Mouse (Mus musculus) CH12.LX (cell line): ENCODE measurements around the gene Ttc30a2. TPM values are rescaled to one million over a fixed set of nuclear protein-coding genes. Genes with fewer than 3 reads are reported as not detected.

ENCODE experiments used
- DNase-seq: peaks from one replicate; pipeline ENCODE4 v3.0.0-alpha.2; 2013; ENCODE audit errors: extremely low read depth
- H3K27ac ChIP-seq: 2 replicates; pipeline ENCODE4 v1.5.1; 2012; ENCODE audit warnings: low read depth, mild to moderate bottlenecking, control low read depth, moderate library complexity; ENCODE audit not compliant: insufficient read depth
- H3K27me3 ChIP-seq: replicated peaks from 2 replicates; pipeline ENCODE3; 2012; ENCODE audit warnings: inconsistent platforms
- H3K36me3 ChIP-seq, 2 experiments: replicated peaks in 1 of 2; 2 replicates each; pipeline versions ENCODE3 to v1.6.1; 2012; ENCODE audit warnings: inconsistent platforms in 1 of 2, low read length in 1 of 2, mild to moderate bottlenecking in 1 of 2, mixed read lengths in 1 of 2, moderate library complexity in 1 of 2; ENCODE audit not compliant: control insufficient read depth in 1 of 2, insufficient read depth in 1 of 2
- H3K4me1 ChIP-seq, 2 experiments: 2 replicates each; pipeline ENCODE4 v1.6.1; 2012; ENCODE audit warnings: inconsistent platforms in 1 of 2, moderate library complexity in 1 of 2; ENCODE audit not compliant: insufficient read depth in 2 of 2, control insufficient read depth in 1 of 2
- H3K4me2 ChIP-seq: 2 replicates; pipeline ENCODE4 v1.6.1; 2012; ENCODE audit warnings: low read depth, mild to moderate bottlenecking, control low read depth; ENCODE audit not compliant: poor library complexity, insufficient read depth, severe bottlenecking
- H3K4me3 ChIP-seq, 3 experiments: fragments of 150-350 bp in 1 of 3; sonication (generic) in 1 of 3; replicated peaks in 1 of 3; 2 replicates each; pipeline versions ENCODE3 to v1.5.1; 2011 to 2012; ENCODE audit warnings: low read depth in 2 of 3, low read length in 2 of 3, mild to moderate bottlenecking in 2 of 3, moderate library complexity in 2 of 3, control low read depth in 1 of 3, improper control_type of control experiment in 1 of 3, inconsistent platforms in 1 of 3, mixed read lengths in 1 of 3; ENCODE audit not compliant: poor library complexity in 1 of 3
- H3K79me2 ChIP-seq: replicated peaks from 2 replicates; pipeline ENCODE4 v1.6.1; 2012; ENCODE audit warnings: mild to moderate bottlenecking, moderate library complexity; ENCODE audit not compliant: control insufficient read depth, poor library complexity, insufficient read depth, severe bottlenecking; ENCODE audit errors: extremely low read depth
- H3K9ac ChIP-seq: 2 replicates; pipeline ENCODE4 v1.6.1; 2012; ENCODE audit warnings: low read depth, mild to moderate bottlenecking, control low read depth, moderate library complexity; ENCODE audit not compliant: insufficient read depth
- H3K9me3 ChIP-seq: replicated peaks from 2 replicates; pipeline ENCODE3; 2012; ENCODE audit warnings: low read length, inconsistent platforms, mixed read lengths
- CHD1 ChIP-seq: IDR thresholded peaks from 2 replicates; pipeline ENCODE4 v1.6.1; 2012; ENCODE audit warnings: low read depth, low read length, improper control_type of control experiment, inconsistent platforms
- CTCF ChIP-seq, 2 experiments: IDR thresholded peaks in 1 of 2; conservative IDR thresholded peaks in 1 of 2; 2 replicates each; pipeline ENCODE4 v1.5.1; 2011 to 2012; ENCODE audit warnings: low read depth in 2 of 2, low read length in 2 of 2, improper control_type of control experiment in 1 of 2, inconsistent platforms in 1 of 2, mild to moderate bottlenecking in 1 of 2, moderate library complexity in 1 of 2
- E2F4 ChIP-seq: IDR thresholded peaks from 2 replicates; pipeline ENCODE4 v1.6.1; 2011; ENCODE audit warnings: low read depth, low read length, improper control_type of control experiment; ENCODE audit not compliant: insufficient replicate concordance
- ELF1 ChIP-seq: IDR thresholded peaks from 2 replicates; pipeline ENCODE4 v1.6.1; 2014; ENCODE audit warnings: low read depth, mild to moderate bottlenecking, inconsistent platforms, low read length, improper control_type of control experiment
- EP300 ChIP-seq: IDR thresholded peaks from 2 replicates; pipeline ENCODE4 v1.6.1; 2011; ENCODE audit warnings: low read length, improper control_type of control experiment
- GABPA ChIP-seq: IDR thresholded peaks from 2 replicates; pipeline ENCODE4 v1.6.1; 2012; ENCODE audit warnings: low read depth, low read length, improper control_type of control experiment, inconsistent platforms; ENCODE audit not compliant: insufficient replicate concordance
- IRF4 ChIP-seq: IDR thresholded peaks from 2 replicates; pipeline ENCODE4 v1.6.1; 2014; ENCODE audit warnings: low read depth, mild to moderate bottlenecking, inconsistent platforms, low read length, improper control_type of control experiment
- MAFK ChIP-seq: IDR thresholded peaks from 2 replicates; pipeline ENCODE4 v1.6.1; 2011; ENCODE audit warnings: low read length, improper control_type of control experiment; ENCODE audit not compliant: insufficient replicate concordance
- MEF2A ChIP-seq: IDR thresholded peaks from 2 replicates; pipeline ENCODE4 v1.6.1; 2014; ENCODE audit warnings: low read depth, mild to moderate bottlenecking, inconsistent platforms, low read length, improper control_type of control experiment, borderline replicate concordance
- MXI1 ChIP-seq: IDR thresholded peaks from 2 replicates; pipeline ENCODE4 v1.6.1; 2011; ENCODE audit warnings: mild to moderate bottlenecking, low read depth, low read length, improper control_type of control experiment
- MYC ChIP-seq: IDR thresholded peaks from 2 replicates; pipeline ENCODE4 v1.6.1; 2011; ENCODE audit warnings: low read depth, mild to moderate bottlenecking, improper control_type of control experiment, low read length
- POLR2A ChIP-seq: IDR thresholded peaks from 2 replicates; pipeline ENCODE4 v1.6.1; 2011; ENCODE audit warnings: low read depth, mild to moderate bottlenecking, improper control_type of control experiment, low read length
- RAD21 ChIP-seq: IDR thresholded peaks from 2 replicates; pipeline ENCODE4 v1.6.1; 2011; ENCODE audit warnings: low read depth, mild to moderate bottlenecking, low read length, improper control_type of control experiment, moderate library complexity
- SMC3 ChIP-seq: IDR thresholded peaks from 2 replicates; pipeline ENCODE4 v1.6.1; 2011; ENCODE audit warnings: low read depth, low read length, improper control_type of control experiment
- TCF12 ChIP-seq: IDR thresholded peaks from 2 replicates; pipeline ENCODE4 v1.6.1; 2014; ENCODE audit warnings: low read depth, mild to moderate bottlenecking, inconsistent platforms, low read length, improper control_type of control experiment
- USF1 ChIP-seq: IDR thresholded peaks from 2 replicates; pipeline ENCODE4 v1.6.1; 2014; ENCODE audit warnings: low read depth, mild to moderate bottlenecking, inconsistent platforms, low read length, improper control_type of control experiment
- USF2 ChIP-seq: conservative IDR thresholded peaks from 2 replicates; pipeline ENCODE4 v1.6.1; 2011; ENCODE audit warnings: low read depth, low read length, improper control_type of control experiment
- dilution Hi-C: fragments of 300-500 bp; cut with MboI; formaldehyde crosslinking; loops from 2 replicates; pipeline ENCODE4 v1.14.3; 2020; ENCODE audit warnings: low sequenced_read_pairs; ENCODE audit not compliant: extremely low pct_unique_long_range_greater_than_20kb, extremely low pct_ligation_motif_present
- in situ Hi-C: fragments of 300-500 bp; cut with MboI; formaldehyde crosslinking; loops from 3 replicates; pipeline ENCODE4 v1.14.3; 2019; ENCODE audit warnings: low sequenced_read_pairs, low pct_ligation_motif_present, low pct_unique_long_range_greater_than_20kb, mixed read lengths
- polyA plus RNA-seq: library from polyadenylated mRNA; unstranded; fragments of >175 nt; gene quantifications from 2 replicates; pipeline ENCODE4 v1.2.1, GENCODE M21; 2012; ENCODE audit warnings: low read depth; ENCODE audit not compliant: insufficient read length
- total RNA-seq, 2 experiments: library from RNA; depleted of rRNA; stranded (reverse); fragments of 300-350 nt in 1 of 2; fragments of >200 nt in 1 of 2; gene quantifications; 2 replicates each; pipeline ENCODE4 v1.2.3; 2012 to 2014

The Ttc30a2 gene
- total and polyA plus RNA-seq, 3 experiments, result not detected

- no peak overlapping the region for H3K9ac ChIP-seq
- no peaks in the 10 kb centered on the region for H3K9me3 ChIP-seq
- H3K27ac ChIP-seq, result no peak overlapping the region
- H3K36me3 ChIP-seq, result no peaks in the 10 kb centered on the region
- in situ Hi-C loops (no loop called here), dilution Hi-C loops (no loop called here)
- no peaks in the 10 kb centered on the region for H3K27me3 ChIP-seq
- H3K4me3 ChIP-seq, result no peak overlapping the region
- TF ChIP-seq USF2 (no peak), MEF2A (no peak), ELF1 (no peak), GABPA (no peak), USF1 (no peak), E2F4 (no peak), CHD1 (no peak), EP300 (no peak), TCF12 (no peak), MAFK (no peak), MXI1 (no peak), IRF4 (no peak)
- H3K4me2 ChIP-seq, result no peak overlapping the region
- H3K79me2 ChIP-seq, result no peaks in the 10 kb centered on the region
- no peak for DNase-seq
- H3K4me1 ChIP-seq, result peaks cover 6 to 21% of the 10 kb centered on the region in 2 experiments
Observed at GRCm38 (mm10) chr2:76002899-76003298, 24.9 kb upstream of the Ttc30a2 start.

- no peak for TF ChIP-seq MYC
- TF ChIP-seq POLR2A, result no peak
- peak; percentile 69 for TF ChIP-seq RAD21
- peak; percentile 86 for TF ChIP-seq SMC3
- TF ChIP-seq CTCF (conservative IDR thresholded peaks at IDR 0.05 in 1 of 2, IDR thresholded peaks at IDR 0.05 in 1 of 2; ENCODE audit: low read depth in 2 of 2, low read length in 2 of 2), result peak; percentile 82 to 90
- peak; percentile 84 for DNase-seq
- H3K27ac ChIP-seq, result no peak overlapping the region
- H3K4me3 ChIP-seq, result no peak overlapping the region
- in situ Hi-C loops, result no loop called here
- no peaks in the 10 kb centered on the region for H3K27me3 ChIP-seq
- peaks cover 11 to 32% of the 10 kb centered on the region in 2 experiments for H3K4me1 ChIP-seq
- dilution Hi-C loops, result no loop called here
- no peak overlapping the region for H3K4me2 ChIP-seq
- H3K36me3 ChIP-seq, result no peaks in the 10 kb centered on the region
- H3K79me2 ChIP-seq, result no peaks in the 10 kb centered on the region
- H3K9ac ChIP-seq, result 0 out of 2 replicates have a peak overlapping the region, but pooled peaks have one; percentile 21
- no peaks in the 10 kb centered on the region for H3K9me3 ChIP-seq
Observed at GRCm38 (mm10) chr2:76001392-76001791, 23.4 kb upstream of the Ttc30a2 start.
